Mouse (Mus musculus) liver, adult (tissue): ENCODE results near the gene Efcab5.

ENCODE experiments used
- GATA4 ChIP-seq: IDR thresholded peaks from 2 replicates; pipeline ENCODE4 v1.6.1; 2014; ENCODE audit warnings: mild to moderate bottlenecking, low read length; ENCODE audit not compliant: insufficient replicate concordance

Efcab5 gene

GRCm38 (mm10) chr11:77079361-77079760 lies 109.4 kb downstream of the Efcab5 start:
- no peak for TF ChIP-seq GATA4

- TF ChIP-seq GATA4, result no peak
These were observed 110.3 kb downstream of the Efcab5 start, which contains the start of gene Nsrp1 for GRCm38 (mm10) chr11:77078273-77079134. Nsrp1 (minus strand) TSS chr11:77078435.

DNA sequence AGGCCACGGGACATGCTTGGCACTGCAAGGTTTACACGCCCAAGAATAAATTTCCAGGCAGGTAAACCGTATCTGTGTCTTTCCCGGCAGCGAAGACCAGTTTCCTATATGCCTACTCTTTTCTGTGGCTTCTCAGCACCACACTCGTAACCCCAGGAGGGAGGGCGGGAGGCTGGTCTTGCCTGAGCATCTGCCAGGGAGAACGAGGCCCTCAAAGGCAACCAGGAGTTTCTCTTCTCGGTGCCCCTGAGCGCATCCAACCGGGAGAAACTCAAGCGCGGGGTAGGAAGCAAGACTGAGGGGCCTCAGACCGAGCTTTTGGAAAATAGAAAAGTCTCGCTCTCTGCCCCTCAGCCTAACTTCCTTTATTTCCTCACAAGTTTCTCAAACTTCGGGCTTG lies 111.0 kb downstream of the Efcab5 start:
- TF ChIP-seq GATA4, result no peak

GRCm38 (mm10) chr11:77070721-77071120 lies 118.0 kb downstream of the Efcab5 start:
- no peak for TF ChIP-seq GATA4

DNA sequence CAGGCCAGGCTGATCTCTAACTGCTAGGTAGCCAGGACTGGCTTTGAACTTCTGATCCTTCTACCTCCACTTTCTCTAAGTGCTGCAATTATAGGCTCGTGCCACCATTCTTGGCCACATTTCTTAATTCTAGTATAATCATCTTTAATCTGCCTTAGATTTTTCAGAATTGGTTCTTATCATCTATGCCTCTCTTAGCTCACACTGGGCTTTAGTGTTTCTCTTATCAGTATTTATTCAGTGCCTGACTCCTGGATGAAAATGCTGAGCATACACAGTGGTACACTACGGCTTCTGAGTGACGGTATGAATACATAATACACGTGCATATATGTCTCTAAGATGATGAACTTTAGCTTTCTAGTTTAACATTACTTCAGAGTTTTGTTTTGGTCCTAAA lies 119.9 kb downstream of the Efcab5 start:
- no peak for TF ChIP-seq GATA4

- no peak for TF ChIP-seq GATA4
These were observed 125.4 kb downstream of the Efcab5 start for GRCm38 (mm10) chr11:77063406-77063805.

- TF ChIP-seq GATA4, result no peak
These were observed 126.8 kb downstream of the Efcab5 start for GRCm38 (mm10) chr11:77061951-77062350.

DNA sequence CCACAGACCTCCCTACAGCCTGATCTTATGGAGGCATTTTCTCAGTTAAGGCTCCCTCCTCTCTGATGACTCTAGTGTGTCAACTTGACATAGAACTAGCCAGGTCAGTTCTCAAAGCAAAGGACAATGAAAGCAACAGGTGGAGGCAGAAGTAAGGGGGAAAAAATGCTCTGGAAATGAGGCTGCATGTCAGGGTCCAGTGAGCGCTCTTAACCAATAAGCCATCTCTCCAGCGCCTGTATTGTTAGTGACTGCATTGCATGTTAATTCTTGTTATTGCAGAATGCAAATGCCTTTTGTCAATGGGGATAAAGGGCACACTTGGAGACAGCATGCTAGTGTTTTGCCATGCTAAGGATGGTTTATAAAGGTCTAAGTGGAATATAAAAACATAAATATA lies 146.0 kb downstream of the Efcab5 start:
- TF ChIP-seq GATA4, result no peak

DNA sequence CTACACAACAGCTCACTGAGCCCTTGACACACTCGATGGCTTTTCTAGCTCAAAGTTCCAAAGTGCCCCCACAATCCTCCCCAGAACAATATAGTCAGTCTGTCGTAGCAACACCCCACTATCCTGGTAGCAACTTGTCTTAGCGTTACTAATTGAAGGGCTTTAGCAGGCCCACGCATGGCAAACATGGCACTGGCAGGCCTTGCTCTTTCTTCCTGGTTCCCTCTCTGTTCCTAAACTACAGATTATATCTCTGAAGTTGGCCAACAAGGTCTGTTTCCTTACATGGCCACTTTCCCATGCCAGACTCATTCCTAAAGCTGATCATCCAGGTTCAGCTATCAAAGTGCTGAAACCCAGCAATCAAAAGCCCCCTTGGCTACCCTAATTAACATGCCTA lies 146.9 kb downstream of the Efcab5 start:
- TF ChIP-seq GATA4, result no peak
